Mouse (Mus musculus) thymus, postnatal 10 days (tissue): ENCODE data around the gene Pmvk.

ENCODE experiments used
- DNase-seq, 2 experiments: peaks; one replicate each; pipeline ENCODE4 v3.0.0; 2021; ENCODE audit warnings: low spot score in 2 of 2

Pmvk gene

DNA sequence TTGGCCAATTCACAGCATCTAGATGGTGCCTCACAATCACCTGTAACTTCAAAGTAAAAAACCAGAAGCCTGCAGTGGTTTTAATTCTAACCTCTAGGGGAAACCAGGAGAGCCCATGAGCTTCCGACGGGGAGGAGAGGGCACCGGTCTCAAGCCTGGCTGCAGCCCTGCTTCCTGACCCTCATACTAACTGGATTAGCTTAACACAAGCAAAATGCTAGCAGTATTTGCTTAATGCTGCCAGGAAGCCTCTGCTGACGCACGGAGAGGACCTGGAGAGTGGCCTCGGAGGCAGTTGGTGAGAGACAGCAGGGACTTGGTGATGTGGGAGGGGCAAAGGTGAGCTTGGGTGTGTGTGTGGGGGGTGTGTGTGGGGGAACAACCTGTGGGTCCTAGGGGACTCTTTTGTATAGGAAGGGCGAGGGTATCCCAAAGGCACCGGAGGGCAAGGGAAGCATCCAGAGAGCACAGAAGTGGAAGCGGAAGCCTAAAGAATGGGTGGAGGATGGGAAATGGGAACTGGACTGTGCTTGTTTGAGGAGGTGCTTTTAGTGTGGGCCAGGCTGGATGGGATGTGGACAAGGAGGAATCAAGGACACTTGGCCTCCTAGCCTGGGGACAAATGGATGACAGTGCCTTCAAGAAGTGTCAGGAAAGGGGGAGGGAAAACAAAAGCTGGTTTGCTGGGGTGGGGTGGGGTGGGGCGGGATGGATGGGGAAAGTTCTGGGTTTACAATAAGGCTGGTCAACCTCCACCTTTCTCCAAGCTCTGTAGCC lies at the start of gene Pmvk:
Gene Pmvk, plus strand, starts transcription at position 141 of the 777 bp plus-strand sequence.
- DNase-seq, result no peak

DNA sequence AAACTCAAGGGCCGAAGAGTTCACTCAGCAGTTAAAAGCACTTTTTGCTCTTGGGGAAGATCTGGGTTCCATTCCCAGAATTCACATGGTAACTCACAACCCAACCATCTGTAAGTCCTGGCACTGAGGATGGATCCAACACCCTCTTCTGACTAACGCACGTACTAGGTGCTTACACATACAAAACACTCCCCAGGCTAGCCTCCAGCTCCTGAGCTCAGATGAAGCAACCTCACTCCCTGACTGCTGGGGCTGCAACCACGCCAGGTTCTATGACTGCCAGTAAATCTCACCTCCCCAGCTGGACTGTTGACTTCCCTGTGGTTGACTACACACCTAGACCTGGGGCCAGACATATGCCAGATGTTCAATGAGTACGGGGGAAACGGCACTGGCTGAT lies 47.5 kb upstream of the Pmvk start:
- no peak for DNase-seq

DNA sequence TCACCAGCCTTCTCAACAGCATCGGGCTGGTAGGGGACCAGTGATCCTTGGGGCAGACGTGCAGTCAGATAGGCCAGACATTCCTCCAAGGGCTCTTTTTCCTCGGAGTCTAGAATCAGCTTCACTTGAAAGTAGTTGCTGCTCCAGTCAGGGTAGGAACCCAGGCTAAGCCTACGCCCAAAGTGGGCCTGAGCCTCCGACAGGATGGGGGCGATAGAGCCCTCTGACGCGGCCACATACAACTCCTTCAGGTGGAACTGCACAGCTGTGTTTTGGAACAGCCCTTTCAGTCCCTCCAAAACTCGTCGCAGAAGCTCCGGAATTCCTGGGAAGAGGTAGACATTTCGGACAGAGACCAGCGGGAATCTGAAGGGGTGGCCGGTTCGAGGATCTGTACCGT lies 45.9 kb upstream of the Pmvk start:
- DNase-seq, result no peak

DNA sequence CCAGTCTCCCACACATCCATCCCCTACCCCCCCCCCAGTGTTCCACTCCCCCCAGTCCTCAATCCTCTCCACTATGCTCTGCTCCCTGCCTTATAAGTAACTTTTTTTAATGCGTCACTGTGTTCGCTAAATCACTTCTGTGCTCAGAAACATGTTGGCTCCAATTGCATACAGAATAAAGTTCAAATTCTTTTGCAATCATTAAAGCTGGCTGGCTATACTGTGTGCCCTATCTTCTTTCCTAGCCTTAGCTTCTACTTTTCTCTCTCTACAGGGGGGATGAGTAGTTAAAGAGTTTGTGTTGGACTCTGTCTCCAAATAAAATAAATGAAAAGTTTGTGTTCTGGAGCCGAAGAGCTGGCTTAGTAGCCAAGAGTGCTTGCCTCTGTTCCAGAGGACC lies 44.6 kb upstream of the Pmvk start:
- DNase-seq, result no peak

DNA sequence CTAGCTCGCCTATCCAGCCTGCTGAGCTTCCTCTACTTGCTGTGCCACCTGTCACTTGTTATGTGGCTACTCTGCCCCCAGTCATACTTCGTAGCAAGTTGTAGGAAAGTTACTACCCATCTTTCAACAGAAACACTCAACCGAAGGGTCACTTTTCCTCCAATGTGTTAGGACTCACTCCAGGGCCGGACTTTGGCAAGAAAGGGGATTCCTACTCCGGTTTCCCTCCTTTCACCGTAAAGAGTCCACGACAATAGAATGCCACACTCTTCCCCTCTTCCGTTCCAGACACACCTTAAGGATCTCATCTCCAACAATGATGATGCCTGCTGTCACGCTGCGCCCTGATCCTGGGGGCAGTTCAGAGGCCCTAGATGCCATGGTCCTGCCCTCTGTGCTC lies 43.5 kb upstream of the Pmvk start:
- no peak for DNase-seq

DNA sequence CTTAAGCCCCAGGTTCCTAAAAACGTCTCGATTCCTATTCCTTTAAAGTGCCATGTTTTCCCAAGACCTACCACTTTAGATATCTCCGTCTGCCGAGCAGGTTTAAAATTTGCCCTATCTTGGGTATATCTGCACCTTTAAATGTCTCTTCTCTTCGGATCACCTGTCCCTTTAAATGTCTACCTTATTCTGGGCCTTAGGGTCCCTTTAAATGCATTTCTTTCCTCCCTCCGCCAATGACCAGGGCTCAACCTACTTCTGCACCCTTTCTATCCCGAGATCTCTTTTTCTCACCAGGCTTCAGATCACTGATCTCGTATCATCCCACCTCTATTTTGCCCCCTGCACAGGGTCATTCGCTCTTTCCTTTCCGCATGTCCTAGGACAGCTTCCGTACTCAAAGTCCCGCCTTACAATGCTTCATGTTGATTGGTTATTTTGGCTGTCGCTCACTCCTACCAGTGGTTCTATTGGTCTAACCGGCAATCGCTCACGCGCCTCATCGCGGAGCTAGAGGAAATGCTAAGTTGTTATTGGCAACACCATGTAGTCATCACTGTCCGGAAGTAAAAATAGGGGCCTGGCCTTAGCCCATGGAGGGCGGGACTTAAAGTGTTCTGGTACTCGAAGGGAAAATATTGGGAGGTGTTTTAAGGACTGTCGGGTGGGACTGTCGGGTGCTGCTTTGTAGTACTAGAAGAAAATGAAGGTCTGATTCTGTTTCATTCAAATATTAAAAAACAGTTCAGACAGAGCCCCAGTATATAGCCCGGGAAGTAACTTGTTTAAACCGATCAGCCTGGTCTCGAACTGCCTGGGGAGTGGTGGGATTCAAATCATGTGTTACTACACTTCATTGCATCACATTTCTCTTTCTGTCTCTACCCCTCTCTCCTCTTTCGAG lies 42.6 kb upstream of the Pmvk start, which contains the start of gene Flad1:
Gene Flad1, minus strand, starts transcription at position 381 of the 904 bp plus-strand sequence.
- peak; percentile 98 to 99 for DNase-seq

DNA sequence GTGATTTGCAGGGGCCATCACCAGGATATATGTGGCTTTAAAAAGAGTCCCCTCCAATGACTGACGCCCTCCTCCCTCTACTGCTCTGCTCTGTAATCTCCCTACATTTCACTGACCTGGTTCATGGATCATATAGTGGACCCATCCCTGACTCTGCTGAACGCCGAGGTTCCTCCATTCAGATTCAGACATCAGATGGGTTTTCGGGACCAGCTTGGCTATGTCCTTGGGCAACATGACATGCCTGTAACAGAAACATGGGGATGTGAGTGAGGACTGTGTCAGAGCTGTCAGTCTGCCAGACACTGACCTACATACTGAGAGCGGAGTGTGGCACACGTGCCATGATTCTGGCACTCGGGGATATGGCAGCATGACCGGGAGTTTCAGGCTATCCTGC lies 38.2 kb upstream of the Pmvk start:
- no peak for DNase-seq

DNA sequence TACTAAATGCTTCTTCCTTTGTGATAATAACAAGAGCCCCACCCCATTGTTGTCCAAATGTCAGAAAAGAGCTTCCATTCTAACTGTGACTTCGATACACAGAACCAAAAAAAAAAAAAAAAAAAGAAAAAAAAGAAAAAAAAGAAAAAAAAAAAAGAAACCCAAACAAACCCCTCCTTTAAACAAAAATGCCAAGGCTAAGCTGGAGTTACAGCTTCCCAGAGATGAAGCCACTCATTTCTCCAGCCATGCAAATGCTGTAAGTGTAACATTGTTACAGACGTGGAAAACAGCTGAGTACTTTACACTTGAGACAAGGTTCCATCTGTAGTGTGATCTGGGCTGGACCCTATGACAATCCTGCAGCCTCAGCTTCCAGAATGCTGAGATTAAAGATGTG lies 37.2 kb upstream of the Pmvk start:
- DNase-seq, result no peak

DNA sequence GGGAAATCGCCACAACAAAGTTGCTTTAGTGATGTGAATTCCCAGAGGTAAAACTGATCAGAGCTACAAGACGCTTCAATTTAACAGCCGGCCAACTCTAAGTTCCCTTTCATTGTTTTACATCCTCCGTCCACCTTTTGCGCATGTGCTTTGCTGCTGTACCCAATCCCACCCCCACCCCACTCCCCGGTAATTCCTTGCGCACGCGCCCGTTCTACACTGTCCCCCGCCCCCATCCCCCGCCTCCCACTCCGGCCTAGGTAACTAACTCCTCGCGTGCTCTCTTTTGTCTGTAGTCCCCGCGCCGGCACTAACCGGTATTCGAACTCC lies 36.5 kb upstream of the Pmvk start:
- no peak for DNase-seq

DNA sequence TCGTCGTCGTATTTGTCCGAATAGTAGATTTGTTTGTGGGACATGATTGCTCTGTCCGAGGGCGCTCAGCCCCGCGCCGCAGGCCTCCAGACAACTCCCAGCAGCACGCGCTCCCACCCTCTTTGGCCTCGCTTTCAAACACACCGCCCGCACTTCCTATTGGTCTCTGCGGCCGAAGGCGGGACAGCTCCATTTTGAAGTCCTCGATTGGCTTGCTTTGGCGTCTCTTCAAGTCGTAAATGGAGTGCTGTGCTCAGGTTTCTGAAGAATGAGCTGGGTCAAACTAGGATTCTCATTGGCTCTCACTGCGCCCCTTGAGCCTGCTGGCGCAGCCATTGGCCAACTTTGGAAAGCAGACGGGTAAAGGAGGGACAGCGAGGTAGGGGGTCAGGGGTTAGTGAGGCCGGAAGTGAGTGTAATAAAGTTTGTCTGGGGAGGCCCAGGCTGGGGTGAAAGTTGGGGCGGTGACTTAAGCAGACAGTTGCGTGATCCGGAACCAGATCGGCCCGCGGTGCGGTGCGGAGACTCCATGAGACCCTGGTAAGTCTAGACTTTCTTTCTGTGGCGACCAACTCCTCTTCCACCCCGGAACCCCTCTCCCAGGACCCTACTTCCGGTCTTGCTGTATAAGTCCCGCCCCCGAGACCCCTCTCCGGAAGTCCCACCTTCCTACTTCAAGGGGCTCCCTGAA lies 36.0 kb upstream of the Pmvk start, which contains the start of the genes Cks1b and Shc1:
Gene Cks1b, minus strand, starts transcription at position 214 of the 691 bp plus-strand sequence.
Gene Shc1, plus strand, starts transcription at position 274 of the 691 bp plus-strand sequence.
- DNase-seq, result peak; percentile 87 to 93

DNA sequence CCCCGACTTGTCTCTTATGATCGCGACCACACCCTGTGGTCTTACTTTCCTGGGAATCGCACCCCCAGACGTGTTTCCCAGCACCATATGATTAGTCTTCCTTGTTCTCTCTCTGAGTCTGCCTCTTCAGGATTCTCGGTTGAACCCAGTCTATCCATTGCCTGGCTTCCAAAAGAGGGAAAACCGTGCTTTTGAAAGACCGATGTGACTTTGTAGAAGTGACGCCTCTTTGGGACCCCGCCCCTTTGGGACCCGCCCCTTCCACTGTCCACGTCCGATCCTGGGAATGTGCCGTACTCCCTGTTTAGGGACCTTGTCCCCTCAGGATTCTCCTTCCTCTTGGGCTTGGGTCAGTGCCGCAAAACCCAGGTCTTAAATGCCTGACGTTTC lies 35.5 kb upstream of the Pmvk start:
- peak in 1 of 2 experiments; percentile 39 for DNase-seq

DNA sequence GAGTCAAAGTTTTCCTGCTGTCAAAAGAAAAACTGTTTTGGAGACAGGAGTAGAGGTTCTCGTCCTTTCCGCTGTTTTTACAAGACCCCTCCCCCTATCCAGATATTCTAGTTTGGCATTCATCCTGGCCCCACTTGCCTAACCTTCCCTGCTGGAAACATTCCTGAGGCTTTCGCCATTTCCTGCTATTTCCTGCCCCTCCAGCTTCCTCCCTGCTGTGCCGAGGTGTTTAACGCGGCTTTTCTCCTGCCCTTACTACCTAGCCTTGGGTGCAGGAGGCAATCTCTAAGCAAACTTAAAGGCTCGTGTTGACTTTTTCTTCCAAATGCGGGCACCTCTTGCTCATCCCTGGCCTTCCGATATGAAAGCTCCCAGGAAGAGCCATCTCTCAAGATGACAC lies 34.8 kb upstream of the Pmvk start:
- no peak for DNase-seq

DNA sequence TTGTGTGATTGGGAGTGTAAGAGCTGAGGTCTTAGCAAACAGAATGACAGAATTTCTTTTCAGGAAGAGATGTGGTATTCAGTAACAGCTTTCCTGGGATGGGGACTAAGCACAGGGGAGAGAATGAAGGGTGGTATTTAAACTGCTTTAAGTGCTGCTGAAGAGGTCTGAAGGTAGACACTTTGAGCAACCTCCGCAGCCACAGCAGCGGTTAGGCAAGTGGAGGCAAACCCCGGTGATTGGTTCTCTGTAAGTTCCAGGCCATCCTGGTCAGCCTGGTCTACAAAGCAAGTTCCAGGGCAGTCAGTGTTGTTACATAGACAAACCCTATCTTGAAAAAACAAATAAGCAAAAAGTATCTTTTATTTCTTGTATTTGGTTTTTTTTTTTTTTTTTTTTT lies 34.4 kb upstream of the Pmvk start:
- DNase-seq, result no peak

DNA sequence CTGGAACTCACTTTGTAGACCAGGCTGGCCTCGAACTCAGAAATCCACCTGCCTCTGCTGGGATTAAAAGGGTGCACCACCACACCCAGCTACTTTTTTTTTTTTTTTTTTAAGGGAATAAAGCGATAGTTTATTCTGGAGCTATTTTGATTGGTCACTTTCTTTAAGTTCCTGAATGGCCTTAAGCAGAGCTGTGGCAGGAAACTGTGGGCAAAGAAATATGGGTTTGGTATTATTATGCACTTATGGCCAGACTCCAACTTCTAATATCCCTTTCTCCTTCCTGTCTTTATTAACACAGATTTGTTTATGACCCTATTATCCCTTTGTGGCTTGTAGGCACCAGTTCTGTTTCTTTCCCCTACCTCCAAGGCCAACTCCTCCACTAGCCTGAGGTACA lies 33.9 kb upstream of the Pmvk start:
- no peak for DNase-seq

DNA sequence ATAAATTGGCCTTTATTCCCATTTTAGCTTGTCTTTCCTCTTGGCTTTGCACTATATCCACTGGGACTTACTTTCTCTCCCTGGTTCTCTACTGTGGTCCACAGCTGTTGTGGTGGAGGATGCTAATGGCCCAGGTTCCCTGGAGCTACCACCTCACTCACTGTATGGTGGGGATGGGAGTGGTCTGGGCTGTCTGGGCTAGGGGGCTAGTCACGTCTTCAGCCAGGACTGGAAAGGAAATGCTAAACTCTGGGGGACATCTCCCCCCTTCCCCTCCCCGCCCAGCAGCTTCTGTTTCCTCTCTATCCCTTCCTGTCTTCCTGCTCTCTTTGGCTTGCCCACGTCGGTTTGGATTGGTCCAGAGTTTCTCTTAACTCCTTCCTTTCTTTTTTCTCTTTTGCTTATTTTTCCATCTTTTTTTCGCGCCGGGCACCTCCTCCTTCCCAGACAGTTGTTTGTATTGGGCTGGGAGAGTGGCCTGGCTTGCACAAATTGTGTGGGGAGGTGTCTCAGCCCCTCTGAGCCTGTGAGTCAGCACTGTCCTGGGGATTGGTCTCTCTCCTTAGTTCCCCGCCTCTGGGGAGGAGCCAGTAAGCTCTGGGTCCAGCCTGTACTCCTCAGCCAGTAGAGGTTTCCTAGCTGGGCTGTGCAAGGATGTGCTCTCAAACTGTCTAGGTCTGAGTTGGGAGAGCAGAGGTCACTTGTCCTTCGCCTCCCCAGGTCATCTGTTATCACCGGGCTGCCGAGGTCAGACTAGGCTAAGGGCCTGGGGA lies 33.2 kb upstream of the Pmvk start:
- no peak for DNase-seq

DNA sequence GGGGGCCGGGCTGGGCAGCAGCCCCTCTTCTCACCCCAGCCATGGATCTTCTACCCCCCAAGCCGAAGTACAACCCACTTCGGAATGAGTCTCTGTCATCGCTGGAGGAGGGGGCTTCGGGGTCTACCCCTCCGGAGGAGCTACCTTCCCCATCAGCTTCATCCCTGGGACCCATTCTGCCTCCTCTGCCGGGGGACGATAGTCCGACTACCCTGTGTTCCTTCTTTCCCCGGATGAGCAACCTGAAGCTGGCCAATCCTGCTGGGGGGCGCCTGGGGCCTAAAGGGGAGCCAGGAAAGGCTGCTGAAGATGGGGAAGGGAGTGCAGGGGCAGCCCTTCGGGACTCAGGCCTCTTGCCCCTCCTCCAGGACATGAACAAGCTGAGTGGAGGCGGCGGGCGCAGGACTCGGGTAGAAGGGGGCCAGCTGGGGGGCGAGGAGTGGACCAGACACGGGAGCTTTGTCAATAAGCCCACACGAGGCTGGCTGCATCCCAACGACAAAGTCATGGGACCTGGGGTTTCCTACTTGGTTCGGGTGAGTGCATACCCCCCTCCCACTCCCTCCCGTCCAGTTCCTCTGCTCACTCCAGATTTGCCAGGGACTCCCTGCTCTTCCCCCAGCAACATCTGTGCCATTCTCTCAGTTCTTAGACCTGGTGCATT lies 32.4 kb upstream of the Pmvk start:
- no peak for DNase-seq

DNA sequence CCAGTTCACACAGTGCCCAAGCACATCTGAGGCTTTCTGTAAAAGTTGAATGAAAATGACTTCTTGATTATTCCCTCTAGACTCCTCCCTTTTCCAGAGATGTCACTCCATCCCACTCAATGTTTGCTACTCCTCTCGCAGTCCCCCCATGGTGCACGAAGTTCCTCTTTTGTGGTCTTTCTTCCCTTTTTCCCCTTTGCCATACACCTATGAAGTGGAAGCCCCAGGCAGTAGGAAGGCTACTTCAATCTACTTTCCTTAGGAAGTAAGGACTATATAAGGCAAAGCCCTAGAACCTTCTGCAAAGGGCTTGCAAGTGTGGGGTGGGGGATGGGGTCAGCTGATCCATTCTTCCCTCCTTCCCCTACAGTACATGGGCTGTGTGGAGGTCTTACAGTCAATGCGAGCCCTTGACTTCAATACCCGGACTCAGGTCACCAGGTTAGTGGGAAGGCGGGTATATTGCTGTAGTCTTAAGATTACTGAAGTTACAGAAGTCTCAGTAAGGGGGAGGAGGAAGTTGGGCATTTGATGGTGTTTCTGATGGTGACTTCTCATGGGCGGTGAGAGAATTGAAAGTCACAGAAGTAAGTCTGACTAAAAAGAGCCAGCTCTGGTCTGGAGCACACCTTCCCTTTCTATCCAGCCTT lies 31.7 kb upstream of the Pmvk start:
- DNase-seq, result no peak

DNA sequence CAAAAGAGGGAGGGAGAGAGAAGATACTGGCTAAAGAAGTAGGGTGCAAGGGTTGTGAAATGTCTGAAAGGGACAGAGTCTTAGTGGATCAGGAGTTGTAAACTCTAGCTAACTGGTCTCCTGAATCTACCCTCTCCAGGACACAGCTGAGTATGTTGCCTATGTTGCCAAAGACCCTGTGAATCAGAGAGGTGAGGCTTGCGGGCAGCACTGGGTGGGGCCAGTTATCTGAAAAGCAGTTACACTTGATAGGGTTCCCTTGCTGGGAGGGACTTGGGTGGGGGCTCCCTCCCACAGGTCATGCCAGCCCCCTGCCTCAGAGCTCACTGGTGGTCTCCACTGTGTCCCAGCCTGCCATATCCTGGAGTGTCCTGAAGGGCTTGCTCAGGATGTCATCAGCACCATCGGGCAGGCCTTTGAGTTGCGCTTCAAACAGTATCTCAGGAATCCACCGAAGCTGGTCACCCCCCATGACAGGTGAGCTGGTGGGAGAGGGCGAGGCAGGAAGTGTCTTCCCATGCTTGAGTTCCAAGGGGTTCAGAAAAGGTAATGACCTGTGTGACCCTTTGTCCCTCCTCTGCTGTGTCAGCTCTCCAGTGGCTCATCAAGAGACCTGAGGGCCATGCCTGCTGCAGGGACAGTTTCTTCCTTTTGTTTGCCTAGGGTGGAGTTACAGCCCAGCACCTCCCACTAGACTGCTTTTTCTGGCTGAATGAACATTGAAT lies 29.8 kb upstream of the Pmvk start:
- DNase-seq, result no peak

DNA sequence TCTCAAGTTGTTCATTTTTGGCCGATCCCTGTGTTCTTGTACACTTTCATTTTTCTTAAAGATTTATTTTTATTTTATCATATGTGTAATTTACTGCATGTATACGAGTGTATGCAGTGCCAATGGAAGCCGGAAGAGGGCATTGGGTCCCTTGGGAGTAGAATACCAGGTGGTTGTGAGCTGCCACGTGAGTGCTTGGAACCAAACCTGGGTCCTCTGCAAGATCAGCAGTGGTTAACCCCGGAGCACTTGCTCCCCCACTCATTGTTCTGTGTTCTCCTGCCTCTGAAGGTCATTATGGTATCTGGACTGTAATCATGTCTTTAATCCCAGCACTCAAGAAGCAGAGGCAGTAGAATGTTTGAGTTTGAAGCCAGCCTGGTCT lies 29.2 kb upstream of the Pmvk start:
- no peak for DNase-seq

DNA sequence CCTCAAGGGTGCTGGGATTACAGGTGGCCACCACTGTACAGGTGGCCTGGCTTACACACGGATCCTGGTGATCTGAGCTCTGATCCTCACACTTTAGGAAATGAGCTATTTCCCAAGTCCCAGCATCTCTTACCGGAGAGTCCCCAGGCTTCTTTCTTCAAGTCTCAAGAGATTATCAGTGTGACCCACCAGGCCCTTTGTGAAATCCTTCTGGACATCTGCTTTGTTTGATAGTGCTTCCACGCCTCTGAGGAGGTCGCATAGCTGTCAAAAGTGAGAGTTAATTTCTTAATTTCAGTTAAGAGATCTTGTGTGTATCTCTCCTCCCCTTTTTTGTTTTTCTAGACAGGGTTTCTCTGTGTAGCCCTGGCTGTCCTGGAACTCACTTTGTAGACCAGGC lies 28.5 kb upstream of the Pmvk start:
- DNase-seq, result no peak
